Mouse (Mus musculus) c-Kit-positive CD71-positive TER-119-positive erythroid progenitor cells, embryonic 14.5 days (primary cell): Measurements from ENCODE around the gene Ptk7.

ENCODE experiments used
- DNase-seq: peaks from one replicate; pipeline ENCODE4 v3.0.0-alpha.2; 2013; ENCODE audit warnings: low spot score

The Ptk7 gene

DNA sequence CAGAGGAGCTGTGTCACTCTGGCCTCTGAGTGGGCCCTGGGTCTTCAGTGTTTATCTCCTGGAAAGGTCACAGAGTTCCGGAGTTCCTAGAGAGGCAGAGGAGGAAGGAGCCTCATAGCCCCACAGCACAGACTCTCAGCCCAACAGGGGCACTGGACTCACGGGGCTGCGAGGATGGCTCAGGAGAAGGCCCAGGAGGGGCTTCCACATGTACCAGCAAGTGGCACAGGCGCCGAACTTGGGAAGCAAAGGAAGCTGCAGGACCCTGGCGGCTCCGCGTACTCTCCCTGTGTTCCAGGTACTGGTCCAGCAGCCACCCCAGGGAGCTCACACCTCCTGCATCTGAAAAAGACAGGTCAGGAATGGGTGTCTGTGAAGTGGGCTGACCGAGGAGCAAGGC, 108.1 kb downstream of the Ptk7 start:
- DNase-seq, result no peak

- no peak for DNase-seq
Observed at GRCm38 (mm10) chr17:46520385-46520979, 108.8 kb downstream of the Ptk7 start.

DNA sequence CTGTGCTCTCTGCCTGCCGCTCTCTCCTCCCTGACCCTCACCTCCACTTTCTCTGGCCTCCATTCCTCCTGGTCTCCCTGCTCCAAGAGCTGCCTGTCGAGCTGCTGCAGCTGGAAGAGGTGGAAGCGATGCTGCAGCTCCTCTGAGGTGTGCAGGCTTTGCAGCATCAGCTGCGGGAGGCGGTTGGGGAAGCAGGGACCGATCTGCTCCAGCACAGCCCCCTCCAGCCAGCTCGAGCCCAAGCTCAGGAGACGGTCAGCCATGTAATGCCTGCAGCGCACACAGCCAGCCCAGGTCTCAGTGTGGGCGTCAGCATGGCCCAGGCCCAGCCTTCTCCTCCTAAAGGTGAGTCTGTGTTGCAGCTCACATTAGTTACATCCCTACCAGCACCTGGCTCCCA, 109.3 kb downstream of the Ptk7 start:
- no peak for DNase-seq
